Mouse (Mus musculus) hindbrain, postnatal 0 days (tissue): ENCODE measurements around the gene Tmem102. TPM values are rescaled to one million over a fixed set of nuclear protein-coding genes. Genes with fewer than 3 reads are reported as not detected.

Experiments used
- ATAC-seq: fragments of 200-750 bp; cut with Nextera tagmentation; 2 replicates; pipeline ENCODE4 v1.8.0; 2017; ENCODE audit warnings: mild to moderate bottlenecking, moderate TSS enrichment, moderate library complexity
- DNase-seq: peaks from one replicate; pipeline ENCODE4 v3.0.0-alpha.2; 2015; ENCODE audit warnings: low spot score
- H3K27ac ChIP-seq: fragments of 300-500 bp; sonication (generic); 2 replicates; pipeline ENCODE4 v1.5.1; 2014; ENCODE audit warnings: mild to moderate bottlenecking
- H3K27me3 ChIP-seq: fragments of 300-500 bp; sonication (generic); 2 replicates; pipeline ENCODE4 v1.6.1; 2014; ENCODE audit warnings: low read length, mixed read lengths; ENCODE audit not compliant: insufficient read depth
- H3K36me3 ChIP-seq: fragments of 300-500 bp; sonication (generic); 2 replicates; pipeline ENCODE4 v1.6.1; 2014; ENCODE audit warnings: low read length, mixed read lengths; ENCODE audit not compliant: insufficient read depth
- H3K4me1 ChIP-seq: fragments of 300-500 bp; sonication (generic); 2 replicates; pipeline ENCODE4 v1.6.1; 2014; ENCODE audit warnings: antibody characterized with exemption, low read length, mixed read lengths; ENCODE audit not compliant: insufficient read depth
- H3K4me2 ChIP-seq: fragments of 300-500 bp; sonication (generic); 2 replicates; pipeline ENCODE4 v1.6.1; 2014; ENCODE audit warnings: low read depth, mild to moderate bottlenecking, low read length, moderate library complexity, mixed read lengths
- H3K4me3 ChIP-seq: fragments of 300-500 bp; sonication (generic); 2 replicates; pipeline ENCODE4 v1.5.1; 2014; ENCODE audit warnings: low read length
- H3K9ac ChIP-seq: fragments of 300-500 bp; sonication (generic); replicated peaks from 2 replicates; pipeline ENCODE4 v1.6.1; 2014; ENCODE audit warnings: mild to moderate bottlenecking, low read length, moderate library complexity, mixed read lengths
- H3K9me3 ChIP-seq: fragments of 300-500 bp; sonication (generic); 2 replicates; pipeline ENCODE4 v1.6.1; 2016; ENCODE audit warnings: low read length, mixed read lengths
- CTCF ChIP-seq: IDR thresholded peaks from 2 replicates; pipeline ENCODE4 v1.5.1; 2016; ENCODE audit warnings: antibody characterized with exemption, control low read depth, low read depth
- WGBS: fragments of 180-500 bp; shearing (Covaris S2); extraction: QIAGEN DNeasy Blood & Tissue Kit; methylation state at CpG from one replicate; pipeline ENCODE4 v1.1.7; 2014; 5-methylcytosine and 5-hydroxymethylcytosine counted together
- polyA plus RNA-seq: library from polyadenylated mRNA; unstranded; fragments of >200 nt; fragmentation: Nextera tagmentation; extraction: Ambion mirVana; gene quantifications from 2 replicates; pipeline ENCODE4 v1.2.1, GENCODE M21; 2015
- total RNA-seq: library from RNA; depleted of rRNA; stranded (reverse); fragments of >200 nt; gene quantifications from 2 replicates; pipeline ENCODE4 v1.2.3, GENCODE M21; 2014

Tmem102 gene
- total and polyA plus RNA-seq, 2 experiments from 2014 or later, result 0.16 to 1.5 TPM

DNA sequence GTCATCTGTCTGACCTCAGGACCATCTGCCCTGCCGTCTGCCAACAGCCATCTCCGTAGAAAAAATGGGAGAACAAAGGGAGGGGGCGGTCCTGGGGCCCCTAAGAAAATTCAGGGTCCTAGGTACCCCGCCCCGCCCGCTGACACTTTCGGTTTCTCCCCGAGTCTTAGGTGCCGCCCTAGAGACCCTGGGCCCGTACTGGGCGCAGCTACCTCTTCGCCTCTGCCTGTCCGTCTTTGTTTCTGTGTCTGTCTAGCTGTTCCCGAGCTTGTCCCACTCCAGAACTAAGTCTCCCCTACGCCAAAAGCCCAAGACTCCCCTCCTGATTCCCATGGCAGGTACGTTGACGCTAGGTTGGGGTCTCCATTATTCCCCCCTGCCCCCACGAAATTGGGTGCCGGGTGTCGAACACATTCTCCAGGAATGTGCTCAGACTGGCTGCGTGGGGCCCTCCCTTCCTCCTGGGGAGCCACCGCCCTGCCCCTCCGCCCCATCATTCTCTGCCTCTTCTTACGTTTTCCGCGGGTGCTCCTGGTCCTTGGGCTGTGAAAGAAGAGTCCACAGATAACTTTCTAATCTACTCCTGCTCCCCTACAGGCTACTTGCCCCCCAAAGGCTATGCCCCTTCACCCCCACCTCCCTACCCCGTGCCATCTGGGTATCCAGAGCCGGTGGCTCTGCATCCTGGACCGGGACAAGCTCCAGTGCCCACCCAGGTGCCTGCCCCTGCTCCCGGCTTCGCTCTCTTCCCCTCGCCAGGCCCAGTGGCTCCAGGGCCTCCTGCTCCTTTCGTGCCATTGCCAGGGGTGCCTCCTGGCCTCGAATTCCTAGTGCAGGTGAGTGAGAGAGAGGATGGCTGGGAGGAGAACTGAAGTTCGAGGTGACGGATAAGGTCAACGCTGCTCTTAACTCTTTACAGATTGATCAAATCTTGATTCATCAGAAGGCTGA lies 41.6 kb upstream of the Tmem102 start:
- DNase-seq (peak; percentile 27), ATAC-seq (peak; percentile 48)
- Histone ChIP-seq H3K27me3 (no peaks in the 10 kb centered on the region), H3K9me3 (no peaks in the 10 kb centered on the region), H3K4me3 (peak overlapping the region; percentile 80), H3K4me2 (peak overlapping the region; percentile 92), H3K36me3 (peaks cover 29% of the 10 kb centered on the region), H3K4me1 (peaks cover 6% of the 10 kb centered on the region), H3K9ac (peak overlapping the region; percentile 85), H3K27ac (peak overlapping the region; percentile 93)
- TF ChIP-seq CTCF, result no peak
- WGBS, result 9% methylated on average over 37 of the region's 37 CpGs

DNA sequence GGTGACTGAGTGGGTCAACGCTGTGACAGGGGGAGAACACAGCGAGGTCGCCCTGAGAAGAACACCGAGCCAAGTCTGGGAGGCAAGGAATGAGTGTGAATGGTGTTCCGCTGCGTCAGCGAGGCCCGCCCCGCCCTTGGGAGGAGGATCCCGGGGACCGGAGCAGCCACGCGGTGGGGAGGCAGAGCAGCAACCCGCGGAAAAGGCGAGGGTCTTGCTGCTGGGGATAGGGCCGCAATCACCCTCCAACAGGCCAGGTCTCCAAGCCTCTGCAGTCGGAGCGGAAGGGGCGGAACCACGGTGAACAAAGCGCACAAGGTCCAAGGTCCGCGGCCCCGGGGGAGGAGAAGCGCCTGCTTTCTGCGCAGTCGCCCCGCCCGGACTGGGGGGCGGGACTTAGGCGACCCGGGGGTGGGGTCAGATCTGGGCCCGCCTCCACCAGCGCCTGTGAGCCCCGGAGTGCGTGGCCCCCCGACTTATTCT lies 40.8 kb upstream of the Tmem102 start, which contains the start of gene Plscr3:
TSS of gene Plscr3 (plus strand) at position 179 of the 483 bp plus-strand sequence.
- ATAC-seq (peak; percentile 94), DNase-seq (peak; percentile 96)
- H3K36me3 ChIP-seq, result peaks cover 23% of the 10 kb centered on the region
- WGBS, result under 1% methylated on average over 32 of the region's 38 CpGs
- peak within 1 kb of the TSS; percentile 92 for H3K4me2 ChIP-seq
- peaks cover 6% of the 10 kb centered on the region for H3K4me1 ChIP-seq
- peak within 1 kb of the TSS; percentile 93 for H3K27ac ChIP-seq
- peak within 1 kb of the TSS; percentile 85 for H3K9ac ChIP-seq
- no peaks in the 10 kb centered on the region for H3K27me3 ChIP-seq
- no peak for TF ChIP-seq CTCF
- H3K9me3 ChIP-seq, result no peaks in the 10 kb centered on the region
- H3K4me3 ChIP-seq, result peak within 1 kb of the TSS; percentile 80

DNA sequence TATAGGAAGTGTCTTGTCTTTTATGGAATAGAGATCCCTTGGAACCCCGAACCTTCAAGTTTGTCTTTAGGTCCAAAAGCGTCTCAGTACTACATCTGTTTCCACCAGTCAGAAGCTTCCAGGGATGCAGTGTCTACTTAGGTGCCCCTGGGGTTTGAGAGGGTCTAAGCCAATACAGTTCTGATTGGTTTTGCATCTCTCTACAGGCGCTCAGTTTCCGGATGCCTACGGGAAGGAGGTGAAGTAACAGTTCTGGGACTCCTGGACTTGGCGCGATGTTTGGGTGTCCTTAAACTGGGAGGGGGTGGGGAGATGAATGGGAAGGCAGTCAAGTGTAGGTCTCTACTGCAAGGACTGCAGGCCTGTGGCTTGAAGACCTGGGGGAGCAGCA lies 33.3 kb upstream of the Tmem102 start:
- no peak for TF ChIP-seq CTCF
- no peaks in the 10 kb centered on the region for H3K9me3 ChIP-seq
- 0% methylated on average over 7 of the region's 7 CpGs for WGBS
- H3K4me3 ChIP-seq, result peak overlapping the region; percentile 72
- no peaks in the 10 kb centered on the region for H3K27me3 ChIP-seq
- no peak for DNase-seq
- H3K36me3 ChIP-seq, result no peaks in the 10 kb centered on the region
- ATAC-seq, result no peak
- H3K9ac ChIP-seq, result peak overlapping the region; percentile 71
- H3K4me2 ChIP-seq, result peak overlapping the region; percentile 86
- peak overlapping the region; percentile 88 for H3K27ac ChIP-seq
- peaks cover 14% of the 10 kb centered on the region for H3K4me1 ChIP-seq

DNA sequence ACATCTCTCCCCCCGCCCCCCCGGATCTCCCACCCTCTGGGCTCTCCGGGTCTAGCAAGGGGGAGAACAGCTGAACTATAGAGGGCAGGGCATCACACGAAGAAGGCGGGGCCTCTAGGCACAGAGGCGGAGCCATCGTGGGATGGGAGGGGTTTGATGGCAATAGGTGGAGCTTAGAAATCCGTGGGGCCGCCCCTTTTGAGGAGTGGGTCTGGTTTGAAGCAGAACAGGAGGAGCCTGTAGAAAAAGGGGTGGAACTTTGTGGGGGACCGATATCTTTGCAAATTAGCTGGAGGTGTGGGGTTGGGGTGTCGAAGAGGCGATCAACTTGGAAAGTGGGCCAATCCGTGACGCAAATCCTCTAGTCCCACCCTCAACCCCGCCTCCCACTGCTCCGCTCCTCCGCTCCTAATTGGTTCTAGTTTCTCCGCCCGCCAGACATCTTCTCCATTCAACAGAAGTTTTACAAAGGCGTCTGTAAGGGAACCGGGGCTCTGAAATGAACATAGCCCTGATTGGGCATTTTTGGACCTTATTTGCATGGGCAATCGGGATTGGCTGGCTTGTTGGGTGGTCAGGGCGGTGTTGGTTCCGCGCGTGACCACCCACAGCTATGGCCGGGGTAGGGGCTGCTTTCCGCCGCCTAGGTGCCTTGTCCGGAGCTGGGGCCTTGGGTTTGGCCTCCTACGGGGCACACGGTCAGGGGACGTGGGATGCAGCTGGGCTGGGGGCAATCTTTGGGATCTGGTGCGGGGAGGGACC lies 32.7 kb upstream of the Tmem102 start, which contains the start of gene Tmem256:
TSS of gene Tmem256 (plus strand) at position 563 of the 762 bp plus-strand sequence.
- Histone ChIP-seq H3K27me3 (no peaks in the 10 kb centered on the region), H3K4me1 (peaks cover 14% of the 10 kb centered on the region), H3K9me3 (no peaks in the 10 kb centered on the region), H3K4me3 (peak within 1 kb of the TSS; percentile 72), H3K36me3 (peaks cover 2% of the 10 kb centered on the region; the same call in 1 of the 2 replicates), H3K27ac (peak within 1 kb of the TSS; percentile 88), H3K9ac (peak within 1 kb of the TSS; percentile 79), H3K4me2 (peak within 1 kb of the TSS; percentile 86)
- WGBS, result under 1% methylated on average over 34 of the region's 34 CpGs
- DNase-seq (peak; percentile 98), ATAC-seq (peak; percentile 91)
- TF ChIP-seq CTCF, result no peak

DNA sequence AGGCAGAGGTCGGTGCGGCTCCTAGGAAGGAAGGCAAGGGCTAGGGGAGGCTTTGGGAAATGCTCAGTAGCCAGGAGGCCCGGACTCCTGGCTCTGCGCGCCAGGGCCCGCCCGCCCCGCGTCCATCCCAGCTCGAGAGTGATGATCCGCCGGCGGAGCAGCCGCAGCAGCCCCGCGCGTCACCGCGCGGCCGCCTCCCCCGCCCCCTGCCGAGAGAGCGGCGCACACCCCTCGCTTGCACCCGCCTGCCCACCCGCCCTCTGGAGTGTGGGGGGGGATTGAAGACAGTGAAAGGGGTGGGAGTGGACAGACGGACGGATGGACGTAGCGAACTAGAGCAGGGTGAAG lies 32.2 kb upstream of the Tmem102 start, which contains the start of gene Nlgn2:
TSS of gene Nlgn2 (minus strand) at position 181 of the 348 bp plus-strand sequence.
- peak within 1 kb of the TSS; percentile 72 for H3K4me3 ChIP-seq
- peak; percentile 14; the same call in 1 of the 2 replicates for TF ChIP-seq CTCF
- no peaks in the 10 kb centered on the region for H3K27me3 ChIP-seq
- 0% methylated on average over 32 of the region's 32 CpGs for WGBS
- peaks cover 7% of the 10 kb centered on the region for H3K36me3 ChIP-seq
- H3K27ac ChIP-seq, result peak within 1 kb of the TSS; percentile 88
- H3K4me2 ChIP-seq, result peak within 1 kb of the TSS; percentile 86
- DNase-seq (peak; percentile 93), ATAC-seq (no peak)
- peak within 1 kb of the TSS; percentile 79 for H3K9ac ChIP-seq
- no peaks in the 10 kb centered on the region for H3K9me3 ChIP-seq
- peaks cover 14% of the 10 kb centered on the region for H3K4me1 ChIP-seq
